Mouse (Mus musculus): Measurements from ENCODE around the gene Cers1.

The Cers1 gene

DNA sequence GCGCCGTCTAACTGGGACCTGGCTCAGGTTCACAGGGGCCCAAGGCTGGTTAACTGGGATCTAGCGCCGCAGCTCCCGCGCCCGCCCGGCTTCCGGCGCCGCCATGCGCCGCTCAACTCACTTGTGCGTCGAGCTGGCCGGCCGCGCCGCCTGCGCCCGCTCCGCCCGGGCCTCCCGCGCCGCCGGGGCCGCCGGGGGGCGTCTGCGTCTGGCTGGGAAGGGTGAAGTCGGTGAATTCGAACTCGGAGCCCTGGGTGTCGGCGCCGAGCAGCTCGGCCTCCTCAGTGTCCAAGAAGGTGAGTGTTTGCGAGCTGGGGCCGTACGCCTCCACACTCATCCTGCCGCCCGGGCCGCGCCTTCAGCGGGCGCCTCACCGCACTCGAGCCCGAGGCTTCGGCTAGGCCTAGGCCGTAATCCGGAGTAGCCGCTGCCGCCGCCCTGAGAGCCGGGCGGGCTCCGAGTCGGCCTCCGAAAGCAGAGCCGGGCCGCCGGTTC, 37.1 kb downstream of the Cers1 start:
- no peak for DNase-seq

DNA sequence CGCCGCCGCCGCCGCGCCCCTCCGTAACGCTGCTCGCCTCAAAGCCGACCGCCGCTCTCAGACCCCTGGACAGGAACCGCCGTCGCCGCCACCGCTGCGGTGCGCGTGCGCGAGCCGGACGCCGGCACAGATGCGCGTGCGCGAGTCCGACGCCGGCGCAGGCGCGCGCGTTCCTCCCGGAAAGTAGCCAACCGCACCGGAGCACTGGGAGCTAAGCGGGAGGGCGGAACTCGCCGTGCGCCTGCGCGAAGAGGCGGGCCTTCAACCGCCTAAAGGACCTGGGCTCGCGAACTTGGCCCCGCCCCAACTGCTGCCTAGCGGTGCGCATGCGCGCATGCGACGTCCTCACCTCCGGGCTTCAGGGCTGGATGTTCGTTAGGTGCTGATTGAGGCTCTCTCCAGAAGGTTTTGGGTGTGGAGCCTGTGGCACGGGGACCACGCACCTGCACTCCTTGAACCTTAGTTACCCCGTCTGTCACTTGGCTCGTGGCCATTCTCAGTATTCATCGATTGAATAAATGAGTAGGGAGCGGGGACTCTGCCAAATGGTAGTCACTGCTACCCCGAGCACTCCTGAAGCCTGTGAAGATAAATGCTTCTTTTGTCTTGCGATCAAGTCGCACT, 37.7 kb downstream of the Cers1 start, which contains the start of gene Upf1:
Upf1 (minus strand) TSS at position 85 of the 624 bp plus-strand sequence.
- DNase-seq = peak; percentile 100

DNA sequence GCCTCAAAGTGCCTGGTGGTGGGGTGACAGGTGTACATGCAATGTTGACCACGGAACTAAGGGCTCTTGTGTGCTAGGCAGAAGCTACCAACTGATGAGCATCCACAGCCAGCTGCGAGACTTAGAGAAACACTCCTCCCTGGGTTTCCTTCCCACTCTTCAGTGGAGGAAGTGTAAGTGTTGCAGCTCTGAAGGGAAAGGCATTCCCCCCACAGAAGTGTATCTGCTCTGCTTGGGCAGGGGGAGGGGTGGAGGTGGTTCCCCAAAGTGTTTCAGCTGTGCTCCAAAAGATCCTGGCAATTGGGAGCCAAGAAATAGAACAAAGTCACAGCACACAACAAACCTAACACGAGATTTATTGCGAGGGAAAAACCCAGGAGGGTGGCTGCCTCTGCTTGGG, 38.4 kb downstream of the Cers1 start:
- no peak for DNase-seq

DNA sequence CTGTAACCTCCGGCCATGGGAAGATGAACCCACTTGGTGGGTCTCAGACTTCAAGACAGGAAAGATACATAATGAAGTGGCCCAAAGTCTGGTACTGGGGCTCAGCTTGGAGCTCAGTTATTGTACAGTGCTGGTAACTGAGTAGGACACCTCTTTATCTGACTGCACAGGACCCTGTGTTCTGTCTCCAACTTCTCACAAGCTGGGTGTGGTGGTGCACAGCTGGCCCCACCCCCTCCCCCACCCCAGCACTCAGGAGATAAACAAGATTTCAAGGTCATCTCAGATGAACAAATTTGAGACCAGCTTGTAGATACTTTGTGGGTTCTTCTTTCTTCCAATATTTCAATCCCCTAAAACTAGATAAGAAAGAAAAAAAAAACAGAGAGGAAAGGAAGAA, 40.5 kb downstream of the Cers1 start:
- no peak for DNase-seq

DNA sequence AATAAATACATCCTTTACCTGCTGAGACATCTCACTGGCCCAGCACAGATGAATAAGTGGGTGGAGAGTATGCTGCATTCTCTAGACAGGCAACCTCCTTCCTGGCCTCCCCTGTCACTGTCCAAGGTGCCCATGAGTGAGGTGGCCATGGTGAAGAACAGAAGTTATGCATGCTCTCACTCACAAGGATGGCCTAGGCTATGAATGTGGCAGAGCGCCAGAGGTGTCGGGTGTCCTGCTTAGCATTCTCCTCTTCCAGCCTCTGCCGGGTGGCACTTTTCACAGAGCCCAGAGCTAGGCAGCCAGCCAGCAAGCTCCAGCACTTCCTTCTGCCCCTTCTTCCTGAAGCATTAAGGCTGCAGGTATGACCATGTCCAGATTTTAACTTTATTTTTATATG, 43.8 kb downstream of the Cers1 start:
- DNase-seq = no peak

DNA sequence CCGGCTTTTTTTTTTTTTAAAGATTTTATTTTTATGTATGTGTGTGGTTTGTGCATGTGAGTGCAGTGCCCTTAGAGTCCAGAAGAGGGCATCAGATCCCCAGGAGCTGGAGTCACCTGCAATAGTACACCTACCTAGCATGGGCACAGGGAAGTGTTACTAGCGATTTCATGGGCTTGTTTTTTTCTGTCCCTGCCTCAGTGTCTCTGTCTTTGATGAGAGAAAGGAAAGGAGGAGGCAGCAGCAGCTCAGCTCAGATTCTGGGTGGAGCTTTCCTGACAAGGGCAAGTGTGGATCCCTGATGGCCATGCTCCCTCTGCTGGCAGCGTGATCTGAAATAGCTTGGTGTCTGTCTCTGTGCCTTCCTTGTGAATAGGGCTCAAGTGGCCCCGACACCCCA, 45.2 kb downstream of the Cers1 start:
- no peak for DNase-seq

DNA sequence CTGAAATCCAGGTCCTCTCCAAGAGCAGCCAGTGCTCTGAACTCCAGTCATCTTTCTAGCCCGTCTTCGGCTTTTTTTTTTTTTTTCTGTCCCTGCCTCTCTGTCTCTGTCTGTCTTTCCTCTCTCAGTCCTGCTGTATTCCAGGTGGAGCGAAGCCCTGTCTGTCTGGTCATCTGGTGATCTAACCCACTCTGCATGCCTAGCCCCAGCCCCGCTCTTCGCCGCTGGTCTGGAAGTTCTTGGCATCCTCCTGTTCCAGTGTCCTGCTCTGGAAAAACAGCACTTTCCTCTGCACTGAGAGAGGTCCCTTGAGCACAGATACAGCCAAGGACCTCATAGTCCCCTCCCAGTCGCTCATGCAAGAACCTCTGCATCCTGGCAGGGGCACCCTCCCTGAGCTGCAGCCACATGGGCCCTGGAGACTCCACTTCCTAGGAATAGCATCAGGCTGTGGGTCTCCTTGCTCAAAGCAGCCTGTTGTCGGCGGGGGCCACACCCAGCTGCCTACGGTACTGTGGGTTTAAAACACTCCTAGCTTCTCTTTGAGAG, 46.0 kb downstream of the Cers1 start:
- DNase-seq = no peak

DNA sequence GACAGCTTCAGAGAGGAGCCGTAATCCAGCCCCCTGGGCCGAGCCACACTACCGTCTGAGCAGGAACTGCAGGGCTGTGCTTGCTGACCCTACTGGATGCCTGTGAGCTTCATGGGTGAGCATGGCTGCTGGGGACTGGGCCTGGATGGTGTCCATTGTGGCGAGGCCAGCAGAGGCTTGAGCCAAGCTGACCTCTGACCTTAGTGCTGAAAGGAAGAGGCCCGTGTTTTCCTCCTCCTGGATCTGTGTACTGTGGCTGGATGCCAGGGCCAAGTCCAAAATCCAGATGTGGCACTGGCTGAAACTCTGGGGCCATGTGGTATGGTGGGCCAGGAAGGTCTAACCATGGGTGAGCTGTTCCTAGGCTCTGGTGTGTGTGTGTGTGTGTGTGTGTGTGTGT, 48.5 kb downstream of the Cers1 start:
- DNase-seq = no peak

DNA sequence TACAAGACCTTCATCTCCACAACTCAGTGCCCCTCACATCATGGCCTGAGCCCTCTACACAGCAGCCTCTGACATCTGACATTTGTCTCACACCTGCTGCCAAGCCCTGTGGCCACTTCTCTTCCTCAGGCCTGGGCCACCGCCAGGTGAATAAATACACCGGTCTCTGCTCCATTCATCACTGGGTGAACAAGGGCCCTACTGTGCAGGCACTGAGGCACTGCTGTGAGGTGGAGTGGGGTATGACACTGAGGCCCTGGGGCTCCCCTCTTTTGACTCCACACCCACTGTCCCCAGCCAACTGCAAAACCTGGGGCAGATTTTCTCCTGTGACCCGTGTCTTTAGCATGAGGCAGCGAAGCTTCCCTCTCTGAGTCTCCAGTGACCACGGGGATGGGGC, 51.0 kb downstream of the Cers1 start:
- DNase-seq = no peak

DNA sequence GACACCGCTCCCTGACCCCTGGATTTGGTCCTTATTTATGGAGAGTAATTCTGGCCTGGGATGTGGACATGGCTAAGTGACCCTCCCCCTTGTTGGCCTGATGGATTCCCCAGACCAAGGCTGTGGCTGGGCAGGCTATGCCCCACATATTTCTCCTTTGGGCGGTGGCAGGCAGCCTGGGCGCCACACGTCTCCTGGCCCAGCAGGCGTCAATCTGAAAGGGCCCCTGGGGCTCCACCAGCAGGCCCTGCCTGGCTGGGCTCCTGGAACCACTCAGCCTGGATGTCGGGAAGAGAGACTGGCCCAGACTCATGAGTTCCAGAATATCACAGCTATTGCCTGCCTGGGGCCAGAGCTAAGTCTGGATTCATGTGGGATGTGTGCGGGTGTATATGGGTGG, 54.9 kb downstream of the Cers1 start:
- DNase-seq = no peak

DNA sequence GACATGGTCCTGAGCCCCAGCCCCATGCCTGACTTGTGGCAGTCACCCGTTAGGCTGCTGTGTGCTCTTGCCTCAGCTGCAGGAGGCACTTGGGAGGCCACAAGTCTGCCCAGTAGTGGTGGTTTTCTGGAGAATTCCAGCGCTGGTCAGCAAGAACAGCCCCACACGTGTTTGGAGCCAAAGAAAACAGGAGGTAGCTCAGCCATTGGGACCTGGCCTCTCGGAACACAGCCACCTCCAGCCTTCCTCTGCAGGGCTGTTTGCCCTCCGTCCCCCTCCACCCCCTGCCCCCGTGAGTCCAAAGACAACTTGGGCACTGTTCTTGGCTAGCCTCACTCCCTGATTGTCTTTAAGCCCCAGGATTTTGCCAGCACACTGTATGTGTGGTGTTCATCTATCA, 56.4 kb downstream of the Cers1 start:
- DNase-seq = no peak

DNA sequence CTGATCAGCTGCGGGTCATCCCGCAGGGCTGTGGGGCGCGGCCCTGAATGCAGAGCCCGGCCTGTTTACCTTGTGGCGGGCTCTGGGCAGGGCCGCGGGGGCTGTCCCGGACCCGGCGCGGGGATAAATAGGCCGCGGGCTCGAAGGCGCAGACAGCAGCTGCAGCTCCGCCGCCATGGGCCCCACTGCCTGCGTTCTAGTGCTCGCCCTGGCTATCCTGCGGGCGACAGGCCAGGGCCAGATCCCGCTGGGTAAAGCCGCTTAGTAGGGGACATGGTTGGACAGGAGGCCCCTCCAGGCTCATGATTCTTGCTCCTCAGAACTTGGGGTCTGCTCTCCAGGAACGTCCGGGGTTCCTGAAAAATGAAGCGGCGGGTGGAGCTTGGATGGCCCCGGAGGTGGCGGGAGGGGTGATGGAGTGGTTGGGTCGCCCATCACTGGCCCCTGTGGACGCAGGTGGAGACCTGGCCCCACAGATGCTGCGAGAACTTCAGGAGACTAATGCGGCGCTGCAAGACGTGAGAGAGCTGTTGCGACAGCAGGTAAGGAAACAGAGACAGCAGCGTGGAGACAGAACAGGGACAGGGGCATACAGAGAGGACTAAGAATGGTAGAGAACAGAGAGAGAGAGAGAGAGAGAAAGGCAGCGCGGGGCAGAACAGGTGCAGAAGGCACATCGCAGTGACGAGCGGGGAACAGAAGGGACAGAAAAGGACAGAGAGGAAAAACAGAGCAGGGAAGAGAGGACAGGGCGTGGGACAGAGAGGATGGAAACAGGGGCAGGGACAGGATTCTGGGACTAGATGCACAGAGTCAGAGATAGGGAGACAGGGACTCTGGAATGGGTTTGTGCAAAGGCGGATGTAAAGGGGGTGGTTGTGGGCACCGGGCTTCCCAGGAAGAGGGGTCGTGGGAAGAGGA, 58.1 kb downstream of the Cers1 start, which contains the start of gene Comp:
Comp (plus strand) TSS at position 162 of the 921 bp plus-strand sequence.
- DNase-seq = no peak

DNA sequence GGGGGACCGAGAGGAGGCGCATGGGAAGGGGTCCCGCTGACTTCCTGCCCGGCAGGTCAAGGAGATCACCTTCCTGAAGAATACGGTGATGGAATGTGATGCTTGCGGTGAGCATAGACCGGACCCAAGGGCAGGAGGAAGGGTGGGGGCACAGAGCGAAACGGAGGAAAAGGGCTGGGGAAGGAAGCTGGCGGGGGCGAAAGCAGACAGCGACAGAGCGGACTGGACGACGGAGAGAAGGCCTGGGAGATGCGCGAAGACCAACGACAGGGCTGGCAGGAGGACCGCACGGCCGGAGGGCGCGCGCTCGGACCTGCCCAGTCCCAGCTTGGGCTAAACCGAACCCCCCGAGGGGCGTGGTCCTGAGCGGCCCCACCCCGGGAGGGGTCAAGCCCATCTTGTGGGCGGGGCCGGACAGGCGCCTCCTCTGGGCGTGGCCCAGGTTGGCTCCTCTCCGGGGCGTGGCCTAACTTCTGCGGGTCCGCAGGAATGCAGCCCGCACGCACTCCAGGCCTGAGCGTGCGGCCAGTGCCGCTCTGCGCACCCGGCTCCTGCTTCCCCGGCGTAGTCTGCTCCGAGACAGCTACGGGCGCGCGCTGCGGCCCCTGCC, 58.8 kb downstream of the Cers1 start:
- DNase-seq = no peak

DNA sequence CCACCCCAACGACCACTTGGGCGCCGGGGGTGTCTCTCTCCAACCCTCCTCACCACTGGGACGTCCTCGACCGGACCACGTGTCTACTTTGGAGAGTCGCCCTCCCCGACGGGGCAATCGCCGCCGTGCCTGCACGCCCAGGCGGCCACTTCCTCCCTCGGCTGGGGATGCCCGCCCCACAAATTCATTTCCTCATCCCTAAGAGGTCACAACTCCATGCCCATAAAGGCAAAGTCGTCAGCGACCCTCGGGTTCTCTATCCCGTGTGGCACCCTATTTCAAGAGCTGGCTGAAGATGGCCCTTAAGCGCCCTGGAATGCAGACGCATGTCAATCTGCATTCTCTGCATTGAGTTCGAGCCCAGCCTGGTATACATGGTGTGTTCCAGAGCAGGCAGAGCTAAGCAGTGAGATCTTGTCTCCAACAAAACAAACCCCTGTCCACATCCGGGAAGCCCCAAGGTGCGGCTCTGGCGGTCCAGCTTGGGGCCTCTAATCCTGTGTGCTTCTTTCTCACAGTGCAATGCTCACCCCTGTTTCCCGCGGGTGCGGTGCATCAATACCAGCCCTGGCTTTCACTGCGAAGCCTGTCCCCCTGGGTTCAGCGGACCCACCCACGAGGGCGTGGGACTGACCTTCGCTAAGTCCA, 59.8 kb downstream of the Cers1 start:
- no peak for DNase-seq

DNA sequence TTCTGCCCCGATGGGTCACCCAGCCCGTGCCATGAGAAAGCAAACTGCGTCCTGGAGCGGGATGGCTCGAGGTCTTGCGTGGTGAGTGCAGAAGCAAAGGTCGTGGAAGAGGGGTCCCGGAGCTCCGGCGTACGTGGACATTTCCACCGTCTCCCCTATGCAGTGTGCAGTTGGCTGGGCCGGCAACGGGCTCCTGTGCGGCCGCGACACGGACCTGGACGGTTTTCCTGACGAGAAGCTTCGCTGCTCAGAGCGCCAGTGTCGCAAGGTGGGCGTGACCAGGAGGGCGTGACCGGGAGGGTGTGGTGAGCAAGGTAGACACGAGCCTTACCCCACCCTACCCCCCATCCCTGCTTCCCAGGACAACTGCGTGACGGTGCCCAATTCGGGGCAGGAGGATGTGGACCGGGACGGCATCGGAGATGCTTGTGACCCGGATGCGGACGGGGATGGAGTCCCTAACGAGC, 60.7 kb downstream of the Cers1 start:
- DNase-seq = no peak

DNA sequence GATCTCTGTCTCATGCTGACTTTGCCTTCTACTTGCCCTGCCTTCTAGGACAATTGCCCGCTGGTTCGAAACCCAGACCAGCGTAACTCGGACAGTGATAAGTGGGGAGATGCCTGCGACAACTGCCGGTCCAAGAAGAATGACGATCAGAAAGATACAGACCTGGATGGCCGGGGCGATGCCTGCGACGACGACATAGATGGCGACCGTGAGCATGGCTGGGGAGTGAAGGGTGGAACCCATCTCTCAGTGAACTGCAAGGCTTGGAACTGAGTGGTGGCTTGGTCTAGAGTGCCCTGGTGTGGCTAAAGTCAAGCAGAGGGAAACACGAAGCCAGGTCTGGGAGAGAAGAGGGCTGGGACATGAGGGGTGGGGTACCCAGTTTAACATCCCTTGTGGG, 61.5 kb downstream of the Cers1 start:
- DNase-seq = no peak

DNA sequence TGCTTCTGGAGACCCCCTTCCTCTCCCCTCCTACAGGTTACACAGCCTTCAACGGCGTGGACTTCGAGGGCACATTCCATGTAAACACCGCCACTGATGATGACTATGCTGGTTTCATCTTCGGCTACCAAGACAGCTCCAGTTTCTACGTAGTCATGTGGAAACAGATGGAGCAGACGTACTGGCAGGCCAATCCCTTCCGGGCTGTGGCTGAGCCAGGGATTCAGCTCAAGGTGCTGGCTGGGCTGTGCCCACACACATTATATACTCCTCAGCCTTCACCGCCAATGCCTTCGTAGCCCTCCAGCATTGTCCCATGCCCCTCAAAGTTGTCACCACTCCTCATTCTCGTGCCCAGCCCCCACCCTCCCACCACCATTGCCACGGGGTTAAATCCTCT, 64.5 kb downstream of the Cers1 start:
- DNase-seq = peak; percentile 42
